Mouse (Mus musculus) stomach, postnatal 0 days (tissue): Measurements from ENCODE around the gene Esrrg.

Experiments
- CTCF ChIP-seq: IDR thresholded peaks from 2 replicates; pipeline ENCODE4 v1.5.1; 2016; ENCODE audit warnings: antibody characterized with exemption, low read depth, mild to moderate bottlenecking, moderate library complexity
- EP300 ChIP-seq: optimal IDR thresholded peaks from 2 replicates; pipeline ENCODE3; 2016; ENCODE audit warnings: antibody characterized with exemption

DNA sequence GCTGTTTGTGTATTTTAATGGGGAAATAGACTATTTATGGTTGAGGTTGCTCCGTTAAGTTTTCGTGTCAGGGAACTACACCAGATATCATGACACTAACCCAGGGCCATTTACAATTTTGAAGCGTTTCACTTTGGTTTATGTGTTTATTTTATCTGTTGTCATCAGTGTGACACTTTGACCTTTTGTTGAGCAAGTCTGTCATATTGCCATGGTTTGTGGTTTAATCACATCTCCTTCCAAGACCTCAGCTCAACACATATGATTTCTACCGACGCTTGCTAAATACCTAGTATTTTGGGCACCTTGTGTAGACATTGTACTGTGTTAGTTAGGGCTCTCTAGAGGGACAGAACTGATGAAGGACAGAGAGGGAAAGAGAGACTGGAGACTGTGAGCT, 210.8 kb downstream of the Esrrg start:
- TF ChIP-seq CTCF (no peak), EP300 (no peak)
